Mouse (Mus musculus): ENCODE results near the gene Usp20. TPM values are rescaled to one million over a fixed set of nuclear protein-coding genes. Genes with fewer than 3 reads are reported as not detected.

Usp20 gene
- polyA plus RNA-seq, 1 experiment: 8.0 TPM

DNA sequence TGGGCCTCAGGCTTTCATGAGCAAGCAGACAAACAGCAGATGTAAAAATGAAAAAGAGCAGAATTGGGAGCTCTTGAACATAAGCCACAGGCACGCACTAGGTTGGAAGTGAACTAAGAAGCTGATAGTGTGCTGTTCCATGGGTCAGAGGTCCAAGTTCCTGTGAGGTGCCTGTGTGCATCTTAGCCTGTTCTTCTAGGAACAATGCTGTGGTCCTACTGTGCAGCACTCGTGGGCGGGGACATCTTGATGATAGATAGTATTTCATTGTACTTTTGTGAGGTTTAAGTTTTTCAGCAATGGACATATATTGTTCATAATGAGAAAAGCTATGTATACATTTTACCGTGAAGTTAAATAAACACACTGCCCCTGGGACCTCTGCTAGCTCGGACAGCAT, 25.1 kb downstream of the Usp20 start:
- H3K4me1 ChIP-seq: peaks cover 94% of the 10 kb centered on the region
- no peaks in the 10 kb centered on the region for H3K27me3 ChIP-seq (replicated peaks)
- TF ChIP-seq GATA1 (IDR thresholded peaks at IDR 0.05; ENCODE audit: borderline replicate concordance, low read length) (no peak), FLI1 (IDR thresholded peaks at IDR 0.05; ENCODE audit: low read length) (no peak)
- no peak overlapping the region for H3K4me3 ChIP-seq (replicated peaks)
- peaks cover 93% of the 10 kb centered on the region for H3K36me3 ChIP-seq (replicated peaks; ENCODE audit: low read length)
- H3K9me3 ChIP-seq: no peaks in the 10 kb centered on the region

DNA sequence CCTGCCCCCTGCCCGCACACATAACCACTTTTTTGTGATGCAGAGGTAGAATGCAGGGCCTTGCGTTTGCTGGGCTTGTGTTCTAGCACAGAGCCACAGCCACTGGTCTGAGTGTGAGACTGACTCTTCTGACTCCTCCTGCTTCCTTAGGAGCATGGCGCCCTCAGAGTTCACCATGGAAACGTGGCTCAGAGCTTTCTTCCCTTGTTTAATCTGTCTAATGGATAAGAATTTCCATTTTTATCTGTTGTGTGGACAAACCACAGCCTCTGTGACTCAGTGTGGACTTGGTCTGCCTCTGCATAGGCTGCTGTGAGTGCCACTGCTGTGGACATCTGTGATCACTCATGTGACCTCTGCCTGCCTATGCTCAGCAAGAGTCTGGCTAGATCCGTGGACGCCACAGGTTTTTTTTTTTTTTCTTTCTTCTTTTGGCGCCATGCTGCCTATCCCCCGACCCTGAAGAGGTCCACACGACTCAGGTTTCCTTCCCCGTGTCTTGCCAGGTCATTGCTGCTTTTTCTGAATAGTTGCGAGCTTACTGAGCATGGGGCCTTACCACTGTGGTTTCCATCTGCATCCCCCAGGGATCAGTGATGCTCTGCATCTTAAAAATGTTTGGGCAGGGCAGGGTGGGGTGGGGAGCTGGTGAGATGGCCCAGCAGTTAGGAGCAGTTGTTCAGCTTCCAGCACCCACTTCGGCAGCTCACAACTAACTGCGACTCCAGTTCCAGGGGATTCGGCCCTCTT, 31.5 kb downstream of the Usp20 start:
- H3K36me3 ChIP-seq (replicated peaks; ENCODE audit: low read length): peaks cover 94% of the 10 kb centered on the region
- no peak for TF ChIP-seq FLI1 (IDR thresholded peaks at IDR 0.05; ENCODE audit: low read length)
- no peak for TF ChIP-seq GATA1 (IDR thresholded peaks at IDR 0.05; ENCODE audit: borderline replicate concordance, low read length)
- H3K4me1 ChIP-seq: peaks cover 58% of the 10 kb centered on the region
- H3K9me3 ChIP-seq: no peaks in the 10 kb centered on the region
- H3K27me3 ChIP-seq (replicated peaks): no peaks in the 10 kb centered on the region
- no peak overlapping the region for H3K4me3 ChIP-seq (replicated peaks)

DNA sequence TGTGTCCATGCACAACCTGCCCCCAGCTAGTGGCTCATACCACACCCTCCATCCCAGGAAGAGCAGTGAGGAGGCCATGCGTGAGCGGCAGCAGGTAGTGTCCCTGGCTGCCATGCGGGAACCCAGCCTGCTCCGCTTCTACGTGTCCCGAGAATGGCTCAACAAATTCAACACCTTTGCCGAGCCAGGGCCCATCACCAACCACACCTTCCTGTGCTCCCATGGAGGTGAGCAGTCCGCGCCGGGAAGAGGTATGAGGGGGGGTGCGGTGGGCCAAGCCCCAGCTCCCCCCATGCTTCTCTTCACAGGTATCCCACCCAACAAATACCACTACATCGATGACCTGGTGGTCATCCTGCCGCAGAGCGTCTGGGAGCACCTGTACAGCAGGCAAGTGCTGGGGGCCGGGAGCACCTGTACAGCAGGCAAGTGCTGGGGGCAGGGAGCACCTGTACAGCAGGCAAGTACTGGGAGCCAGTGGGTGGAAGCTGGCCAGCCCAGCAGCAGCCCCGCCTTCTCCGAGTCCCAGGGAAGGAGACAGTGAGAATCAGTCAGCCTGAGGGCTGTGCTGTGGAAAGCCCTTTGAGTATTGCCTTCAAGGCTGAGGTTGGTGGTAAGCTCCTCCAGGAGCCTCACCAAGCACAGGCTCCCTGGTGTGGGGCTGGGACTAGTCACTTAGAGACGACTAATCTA, 35.7 kb downstream of the Usp20 start:
- TF ChIP-seq GATA1 (IDR thresholded peaks at IDR 0.05; ENCODE audit: borderline replicate concordance, low read length): no peak
- TF ChIP-seq FLI1 (IDR thresholded peaks at IDR 0.05; ENCODE audit: low read length): no peak
- no peaks in the 10 kb centered on the region for H3K27me3 ChIP-seq (replicated peaks)
- no peak overlapping the region for H3K4me3 ChIP-seq (replicated peaks)
- peaks cover 16% of the 10 kb centered on the region for H3K4me1 ChIP-seq
- H3K9me3 ChIP-seq: no peaks in the 10 kb centered on the region
- peaks cover 95% of the 10 kb centered on the region for H3K36me3 ChIP-seq (replicated peaks; ENCODE audit: low read length)

DNA sequence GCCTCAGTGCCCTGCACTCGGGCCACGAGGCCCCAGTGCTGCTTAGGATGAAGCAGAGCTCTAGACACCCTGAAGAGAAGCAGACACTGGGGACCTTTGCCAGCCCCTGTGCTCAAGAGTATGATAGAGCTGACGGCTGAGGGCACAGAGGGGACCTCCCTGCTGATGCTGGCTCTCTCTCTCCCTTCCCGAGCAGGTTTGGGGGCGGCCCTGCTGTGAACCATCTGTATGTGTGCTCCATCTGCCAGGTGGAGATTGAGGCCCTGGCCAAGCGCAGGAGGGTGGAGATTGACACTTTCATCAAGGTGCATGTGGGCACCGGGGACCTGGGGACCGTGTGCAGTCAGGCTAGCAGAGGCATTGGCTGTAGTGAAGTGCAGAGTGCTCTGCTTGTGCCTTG, 36.4 kb downstream of the Usp20 start:
- H3K36me3 ChIP-seq (replicated peaks; ENCODE audit: low read length): peaks cover 95% of the 10 kb centered on the region
- H3K27me3 ChIP-seq (replicated peaks): no peaks in the 10 kb centered on the region
- H3K4me1 ChIP-seq: peaks cover 8% of the 10 kb centered on the region
- H3K9me3 ChIP-seq: no peaks in the 10 kb centered on the region
- TF ChIP-seq GATA1 (IDR thresholded peaks at IDR 0.05; ENCODE audit: borderline replicate concordance, low read length) (no peak), FLI1 (IDR thresholded peaks at IDR 0.05; ENCODE audit: low read length) (no peak)
- H3K4me3 ChIP-seq (replicated peaks): no peak overlapping the region

DNA sequence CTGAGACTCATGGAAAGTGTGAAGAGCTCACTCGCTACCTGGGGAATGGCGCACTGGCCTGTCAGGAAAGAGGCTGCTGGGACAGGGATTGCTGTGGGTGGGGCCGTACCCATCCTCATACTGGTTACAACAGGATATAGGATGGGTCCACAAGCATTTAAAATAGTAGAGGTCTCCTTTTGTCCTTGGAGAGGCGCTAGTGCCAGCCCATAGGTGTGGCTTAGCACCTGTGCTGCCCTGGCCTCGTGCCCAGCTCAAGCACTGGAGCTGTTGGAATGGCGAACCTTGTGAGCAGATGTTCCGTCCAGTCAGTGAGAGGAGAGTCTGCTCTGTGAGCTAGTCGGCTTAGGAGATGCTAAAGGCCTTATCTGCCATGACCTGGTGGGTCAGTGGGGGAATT, 36.9 kb downstream of the Usp20 start:
- Histone ChIP-seq H3K4me1 (peaks cover 5% of the 10 kb centered on the region), H3K27me3 (replicated peaks) (no peaks in the 10 kb centered on the region), H3K9me3 (no peaks in the 10 kb centered on the region), H3K4me3 (replicated peaks) (no peak overlapping the region), H3K36me3 (replicated peaks; ENCODE audit: low read length) (peaks cover 93% of the 10 kb centered on the region)
- TF ChIP-seq FLI1 (IDR thresholded peaks at IDR 0.05; ENCODE audit: low read length) (no peak), GATA1 (IDR thresholded peaks at IDR 0.05; ENCODE audit: borderline replicate concordance, low read length) (no peak)

DNA sequence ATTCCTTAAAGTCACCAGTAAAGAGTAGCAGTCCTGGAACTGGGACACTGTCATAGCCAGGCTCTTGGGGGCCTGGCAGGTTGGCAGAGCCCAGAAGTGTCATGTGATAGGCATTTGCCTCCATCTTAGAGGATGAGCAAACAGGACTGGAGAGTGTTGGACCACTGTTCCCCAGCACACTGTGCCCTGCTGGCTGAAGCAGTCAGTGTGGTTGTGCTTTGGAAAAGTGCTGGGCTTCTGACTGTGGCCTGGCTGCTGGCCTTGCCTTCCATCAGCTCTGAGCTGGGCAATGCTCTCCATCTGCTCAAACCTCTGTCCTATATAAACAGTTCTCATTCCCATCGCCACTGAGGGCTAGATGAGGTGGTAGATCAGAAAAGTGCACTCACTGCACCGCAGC, 38.1 kb downstream of the Usp20 start:
- H3K4me1 ChIP-seq: peaks cover 13% of the 10 kb centered on the region
- no peaks in the 10 kb centered on the region for H3K27me3 ChIP-seq (replicated peaks)
- no peak overlapping the region for H3K4me3 ChIP-seq (replicated peaks)
- TF ChIP-seq FLI1 (IDR thresholded peaks at IDR 0.05; ENCODE audit: low read length): no peak
- TF ChIP-seq GATA1 (IDR thresholded peaks at IDR 0.05; ENCODE audit: borderline replicate concordance, low read length): no peak
- H3K36me3 ChIP-seq (replicated peaks; ENCODE audit: low read length): peaks cover 89% of the 10 kb centered on the region
- no peaks in the 10 kb centered on the region for H3K9me3 ChIP-seq

DNA sequence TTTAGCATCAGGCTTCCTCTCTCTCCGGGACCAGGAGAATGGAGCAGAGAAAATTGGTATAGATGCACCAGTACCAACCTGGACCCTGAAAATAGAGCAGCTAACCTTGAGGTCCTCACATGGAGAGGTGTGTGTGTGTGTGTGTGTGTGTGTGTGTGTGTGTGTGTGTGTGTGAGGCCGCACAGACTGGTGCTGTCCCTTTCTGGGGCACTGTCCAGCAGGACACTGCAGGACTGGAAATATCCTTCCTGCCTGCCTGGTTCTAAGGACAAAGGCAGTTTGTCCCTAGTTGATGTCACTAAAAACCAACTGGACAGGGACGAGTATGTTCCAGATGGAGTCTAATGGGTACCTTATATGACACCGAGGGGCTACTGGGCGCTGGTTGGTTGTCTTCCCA, 41.9 kb downstream of the Usp20 start:
- H3K4me1 ChIP-seq: peaks cover 49% of the 10 kb centered on the region
- H3K4me3 ChIP-seq (replicated peaks): no peak overlapping the region
- TF ChIP-seq FLI1 (IDR thresholded peaks at IDR 0.05; ENCODE audit: low read length) (no peak), GATA1 (IDR thresholded peaks at IDR 0.05; ENCODE audit: borderline replicate concordance, low read length) (no peak)
- no peaks in the 10 kb centered on the region for H3K9me3 ChIP-seq
- peaks cover 92% of the 10 kb centered on the region for H3K36me3 ChIP-seq (replicated peaks; ENCODE audit: low read length)
- no peaks in the 10 kb centered on the region for H3K27me3 ChIP-seq (replicated peaks)

DNA sequence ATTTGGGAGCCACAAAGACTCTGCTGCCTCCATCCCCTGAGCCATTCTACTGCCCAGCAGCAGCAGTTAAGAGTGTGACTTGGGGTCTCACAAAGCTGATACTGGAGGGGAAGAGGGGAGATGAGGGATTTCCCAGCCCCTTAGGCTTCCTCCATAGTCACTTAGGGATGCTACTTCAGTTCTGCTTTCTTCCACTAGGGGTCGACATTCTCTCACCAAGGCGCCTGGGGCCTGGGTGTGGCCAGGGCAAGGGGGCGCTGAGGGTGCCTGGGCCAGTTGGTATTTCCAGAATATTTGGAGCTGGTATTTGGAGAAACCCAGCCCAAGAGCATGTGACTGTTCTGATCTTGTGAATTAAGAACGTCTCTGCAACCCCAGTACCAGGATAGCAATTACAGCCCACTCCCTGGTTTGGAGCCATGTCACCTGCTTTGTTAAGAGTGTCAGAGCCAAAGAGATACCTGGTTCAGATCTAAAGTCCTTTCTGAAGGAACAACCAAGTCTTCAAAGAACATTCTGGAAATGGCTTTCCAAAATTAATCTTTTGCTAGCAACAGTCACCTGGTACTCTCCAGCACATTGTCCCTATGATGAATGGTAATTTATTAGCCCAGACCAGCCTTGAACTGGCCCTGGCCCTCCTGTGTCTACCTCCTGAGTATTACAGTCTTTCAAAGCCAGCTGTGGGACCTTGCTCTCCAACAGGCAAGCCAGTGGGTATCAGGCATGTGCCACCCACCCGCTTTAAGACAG, 42.7 kb downstream of the Usp20 start:
- H3K4me1 ChIP-seq: peaks cover 50% of the 10 kb centered on the region
- peak overlapping the region; percentile 1 for H3K4me3 ChIP-seq (replicated peaks)
- H3K36me3 ChIP-seq (replicated peaks; ENCODE audit: low read length): peaks cover 92% of the 10 kb centered on the region
- TF ChIP-seq GATA1 (IDR thresholded peaks at IDR 0.05; ENCODE audit: borderline replicate concordance, low read length) (no peak), FLI1 (IDR thresholded peaks at IDR 0.05; ENCODE audit: low read length) (no peak)
- H3K9me3 ChIP-seq: no peaks in the 10 kb centered on the region
- H3K27me3 ChIP-seq (replicated peaks): no peaks in the 10 kb centered on the region

DNA sequence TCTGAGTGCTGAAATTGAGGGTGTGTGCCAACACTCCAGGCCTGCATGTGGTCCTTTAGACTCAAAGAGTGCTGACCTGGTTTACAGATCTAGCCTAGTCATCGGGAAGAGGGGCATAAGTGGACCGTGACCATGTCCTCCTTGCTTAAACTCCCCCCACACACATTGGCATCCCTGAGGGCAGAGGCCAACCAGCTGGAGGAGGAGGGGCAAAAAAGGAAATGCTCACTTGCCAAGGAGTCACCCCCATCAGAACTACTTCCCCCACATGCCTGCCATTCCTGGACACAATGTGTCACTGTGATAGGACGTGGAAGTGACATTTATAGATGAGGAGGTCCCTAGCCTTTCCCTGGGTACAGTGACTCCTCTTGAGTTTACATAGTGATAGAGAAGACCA, 43.4 kb downstream of the Usp20 start:
- H3K27me3 ChIP-seq (replicated peaks): no peaks in the 10 kb centered on the region
- H3K9me3 ChIP-seq: no peaks in the 10 kb centered on the region
- peaks cover 92% of the 10 kb centered on the region for H3K36me3 ChIP-seq (replicated peaks; ENCODE audit: low read length)
- peaks cover 57% of the 10 kb centered on the region for H3K4me1 ChIP-seq
- H3K4me3 ChIP-seq (replicated peaks): peak overlapping the region; percentile 34
- TF ChIP-seq FLI1 (IDR thresholded peaks at IDR 0.05; ENCODE audit: low read length) (no peak), GATA1 (IDR thresholded peaks at IDR 0.05; ENCODE audit: borderline replicate concordance, low read length) (no peak)

DNA sequence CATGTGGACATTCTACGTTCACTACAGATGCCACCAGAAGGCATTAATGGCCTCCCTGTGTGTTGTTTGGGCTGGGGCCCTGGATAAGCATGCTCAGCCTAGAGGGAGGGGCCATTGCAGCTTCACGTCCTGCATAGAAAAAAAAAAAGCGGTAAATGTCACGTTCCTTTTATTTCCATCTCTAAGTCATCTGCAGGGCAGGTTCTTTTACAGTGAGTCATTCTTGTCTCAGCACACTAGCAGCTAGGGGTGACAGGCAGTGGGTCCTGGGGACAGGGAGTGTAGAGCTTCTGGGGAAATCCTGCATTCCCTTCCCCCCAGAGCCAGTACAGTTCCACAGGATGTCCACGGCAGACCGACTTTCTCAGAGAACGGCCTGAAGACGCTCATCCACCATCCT, 44.6 kb downstream of the Usp20 start:
- TF ChIP-seq FLI1 (IDR thresholded peaks at IDR 0.05; ENCODE audit: low read length): no peak
- no peak for TF ChIP-seq GATA1 (IDR thresholded peaks at IDR 0.05; ENCODE audit: borderline replicate concordance, low read length)
- Histone ChIP-seq H3K9me3 (no peaks in the 10 kb centered on the region), H3K4me3 (replicated peaks) (no peak overlapping the region), H3K27me3 (replicated peaks) (no peaks in the 10 kb centered on the region), H3K36me3 (replicated peaks; ENCODE audit: low read length) (peaks cover 92% of the 10 kb centered on the region), H3K4me1 (peaks cover 67% of the 10 kb centered on the region)
